Mouse (Mus musculus): ENCODE data around the gene 4930544D05Rik. TPM values are rescaled to one million over a fixed set of nuclear protein-coding genes. Genes with fewer than 3 reads are reported as not detected.

The 4930544D05Rik gene
- polyA plus RNA-seq, 1 experiment from 2014 or later = not detected

DNA sequence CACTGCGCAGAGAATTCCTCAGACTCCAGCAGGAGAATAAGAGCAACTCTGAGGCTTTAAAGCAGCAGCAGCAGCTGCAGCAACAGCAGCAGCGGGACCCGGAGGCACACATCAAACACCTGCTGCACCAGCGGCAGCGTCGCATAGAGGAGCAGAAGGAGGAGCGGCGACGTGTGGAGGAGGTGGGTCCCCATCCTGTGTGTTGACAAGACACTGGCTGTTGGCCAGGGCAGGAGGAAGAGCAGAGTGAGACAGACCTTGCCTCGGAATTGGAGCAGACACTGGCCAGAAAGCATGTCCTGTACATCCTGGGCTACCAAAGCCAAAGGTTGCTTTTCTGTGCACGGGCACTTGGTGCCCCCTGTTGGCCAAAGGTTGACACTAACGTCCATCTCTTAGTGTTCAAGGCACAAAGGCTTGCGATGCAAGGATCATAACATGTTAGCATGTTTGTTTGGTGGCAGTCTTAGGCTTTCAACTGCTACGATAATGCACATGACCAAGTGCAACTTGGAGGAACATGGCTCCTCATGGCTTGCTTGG is 10.6 kb upstream of the 4930544D05Rik start:
- WGBS = 62% methylated on average over 14 of the region's 14 CpGs
- Histone ChIP-seq H3K9me3 (no peaks in the 10 kb centered on the region), H3K4me2 (replicated peaks) (no peak overlapping the region), H3K27me3 (no peaks in the 10 kb centered on the region), H3K36me3 (peaks cover 89% of the 10 kb centered on the region), H3K27ac (no peak overlapping the region), H3K4me3 (no peak overlapping the region), H3K4me1 (no peaks in the 10 kb centered on the region), H3K9ac (no peak overlapping the region)
- ATAC-seq (ENCODE audit: low FRiP score, low read depth) = no peak

GRCm38 (mm10) chr11:70606717-70607116 is 8.9 kb upstream of the 4930544D05Rik start:
- H3K4me2 ChIP-seq (replicated peaks) = 0 out of 2 replicates have a peak overlapping the region, but pooled peaks have one; percentile 4
- H3K27me3 ChIP-seq = no peaks in the 10 kb centered on the region
- H3K9me3 ChIP-seq = no peaks in the 10 kb centered on the region
- H3K4me3 ChIP-seq = no peak overlapping the region
- no peak overlapping the region for H3K9ac ChIP-seq
- peak overlapping the region; percentile 10; the same call in 1 of the 2 replicates for H3K27ac ChIP-seq
- no peaks in the 10 kb centered on the region for H3K4me1 ChIP-seq
- ATAC-seq (ENCODE audit: low FRiP score, low read depth) = no peak
- peaks cover 99% of the 10 kb centered on the region for H3K36me3 ChIP-seq
- 67% methylated on average over 12 of the region's 12 CpGs for WGBS

- Histone ChIP-seq H3K9me3 (no peaks in the 10 kb centered on the region), H3K9ac (no peak overlapping the region), H3K4me2 (replicated peaks) (0 out of 2 replicates have a peak overlapping the region, but pooled peaks have one; percentile 4), H3K36me3 (peaks cover 99% of the 10 kb centered on the region), H3K4me3 (no peak overlapping the region), H3K4me1 (no peaks in the 10 kb centered on the region), H3K27me3 (no peaks in the 10 kb centered on the region), H3K27ac (no peak overlapping the region)
- 91% methylated on average over 9 of the region's 9 CpGs for WGBS
- ATAC-seq (ENCODE audit: low FRiP score, low read depth) = no peak
These were observed 8.0 kb upstream of the 4930544D05Rik start for GRCm38 (mm10) chr11:70607611-70608010.

GRCm38 (mm10) chr11:70608381-70609066 is 7.1 kb upstream of the 4930544D05Rik start:
- Histone ChIP-seq H3K27me3 (no peaks in the 10 kb centered on the region), H3K4me1 (no peaks in the 10 kb centered on the region), H3K4me3 (no peak overlapping the region), H3K36me3 (peaks cover 98% of the 10 kb centered on the region), H3K27ac (no peak overlapping the region), H3K9ac (no peak overlapping the region), H3K4me2 (replicated peaks) (no peak overlapping the region), H3K9me3 (no peaks in the 10 kb centered on the region)
- no peak for ATAC-seq (ENCODE audit: low FRiP score, low read depth)
- WGBS = 90% methylated on average over 26 of the region's 26 CpGs

DNA sequence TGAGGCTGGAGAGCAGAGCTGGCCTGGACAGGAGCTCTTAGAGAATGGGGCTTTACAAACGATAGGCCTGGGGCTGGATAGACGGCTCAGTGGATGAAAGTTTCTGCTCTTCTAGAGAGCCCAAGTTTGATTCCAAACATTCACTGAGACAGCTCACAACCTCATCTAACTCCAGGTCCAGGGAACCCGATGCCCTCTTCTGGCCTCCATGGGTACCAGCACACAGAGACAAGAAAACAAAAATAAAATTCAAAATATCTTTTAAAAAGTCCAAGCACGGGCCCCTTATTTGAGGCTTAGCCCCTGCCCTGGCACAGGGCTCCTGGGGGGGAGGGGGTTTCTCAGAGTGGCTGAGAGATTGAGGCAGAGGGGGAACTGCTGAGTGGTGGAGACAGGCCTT is 4.9 kb upstream of the 4930544D05Rik start:
- Histone ChIP-seq H3K9me3 (no peaks in the 10 kb centered on the region), H3K4me3 (no peak overlapping the region), H3K9ac (no peak overlapping the region), H3K4me2 (replicated peaks) (no peak overlapping the region), H3K4me1 (peaks cover 15% of the 10 kb centered on the region), H3K27me3 (peaks cover 1% of the 10 kb centered on the region), H3K27ac (no peak overlapping the region), H3K36me3 (peaks cover 75% of the 10 kb centered on the region)
- ATAC-seq (ENCODE audit: low FRiP score, low read depth) = no peak
- WGBS = 84% methylated on average over 4 of the region's 4 CpGs

DNA sequence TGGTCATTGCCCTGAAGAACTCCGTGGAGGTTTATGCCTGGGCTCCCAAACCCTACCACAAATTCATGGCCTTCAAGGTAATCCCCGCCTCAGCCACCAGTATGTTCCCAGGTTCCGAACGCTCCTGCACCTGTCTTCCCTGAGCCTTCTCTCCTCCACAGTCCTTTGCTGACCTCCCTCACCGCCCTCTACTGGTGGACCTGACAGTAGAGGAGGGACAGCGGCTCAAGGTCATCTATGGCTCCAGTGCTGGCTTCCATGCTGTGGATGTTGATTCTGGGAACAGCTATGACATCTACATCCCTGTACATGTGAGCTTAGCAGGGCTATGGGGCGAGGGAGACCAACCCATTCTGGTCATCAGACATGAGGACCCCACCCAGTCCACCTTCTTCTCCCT is 3.1 kb upstream of the 4930544D05Rik start:
- Histone ChIP-seq H3K9ac (no peak overlapping the region), H3K4me3 (no peak overlapping the region), H3K9me3 (no peaks in the 10 kb centered on the region), H3K27me3 (peaks cover 8% of the 10 kb centered on the region), H3K27ac (no peak overlapping the region), H3K4me1 (peaks cover 17% of the 10 kb centered on the region), H3K36me3 (peaks cover 58% of the 10 kb centered on the region), H3K4me2 (replicated peaks) (no peak overlapping the region)
- ATAC-seq (ENCODE audit: low FRiP score, low read depth) = no peak
- 84% methylated on average over 7 of the region's 7 CpGs for WGBS

- H3K9ac ChIP-seq = peak overlapping the region; percentile 64
- no peaks in the 10 kb centered on the region for H3K9me3 ChIP-seq
- H3K27me3 ChIP-seq = peaks cover 8% of the 10 kb centered on the region
- no peak overlapping the region for H3K27ac ChIP-seq
- ATAC-seq (ENCODE audit: low FRiP score, low read depth) = peak; percentile 83; the same call in 1 of the 2 replicates
- H3K4me1 ChIP-seq = peaks cover 17% of the 10 kb centered on the region
- 4% methylated on average over 17 of the region's 17 CpGs for WGBS
- peak overlapping the region; percentile 42 for H3K4me3 ChIP-seq
- peak overlapping the region; percentile 70 for H3K4me2 ChIP-seq (replicated peaks)
- H3K36me3 ChIP-seq = peaks cover 32% of the 10 kb centered on the region
These were observed 574 bp upstream of the 4930544D05Rik start for GRCm38 (mm10) chr11:70615074-70615473.

GRCm38 (mm10) chr11:70619101-70619500 is 3.5 kb downstream of the 4930544D05Rik start, which contains the start of gene Chrne:
TSS of gene Chrne (minus strand) at chr11:70619216.
- 25% methylated on average over 1 of the region's 1 CpGs for WGBS
- H3K27ac ChIP-seq = no peak within 1 kb of the TSS
- H3K4me1 ChIP-seq = peaks cover 17% of the 10 kb centered on the region
- H3K36me3 ChIP-seq = no peaks in the 10 kb centered on the region
- no peak within 1 kb of the TSS for H3K9ac ChIP-seq
- no peaks in the 10 kb centered on the region for H3K9me3 ChIP-seq
- no peak within 1 kb of the TSS for H3K4me2 ChIP-seq (replicated peaks)
- ATAC-seq (ENCODE audit: low FRiP score, low read depth) = no peak
- peaks cover 8% of the 10 kb centered on the region for H3K27me3 ChIP-seq
- no peak within 1 kb of the TSS for H3K4me3 ChIP-seq

DNA sequence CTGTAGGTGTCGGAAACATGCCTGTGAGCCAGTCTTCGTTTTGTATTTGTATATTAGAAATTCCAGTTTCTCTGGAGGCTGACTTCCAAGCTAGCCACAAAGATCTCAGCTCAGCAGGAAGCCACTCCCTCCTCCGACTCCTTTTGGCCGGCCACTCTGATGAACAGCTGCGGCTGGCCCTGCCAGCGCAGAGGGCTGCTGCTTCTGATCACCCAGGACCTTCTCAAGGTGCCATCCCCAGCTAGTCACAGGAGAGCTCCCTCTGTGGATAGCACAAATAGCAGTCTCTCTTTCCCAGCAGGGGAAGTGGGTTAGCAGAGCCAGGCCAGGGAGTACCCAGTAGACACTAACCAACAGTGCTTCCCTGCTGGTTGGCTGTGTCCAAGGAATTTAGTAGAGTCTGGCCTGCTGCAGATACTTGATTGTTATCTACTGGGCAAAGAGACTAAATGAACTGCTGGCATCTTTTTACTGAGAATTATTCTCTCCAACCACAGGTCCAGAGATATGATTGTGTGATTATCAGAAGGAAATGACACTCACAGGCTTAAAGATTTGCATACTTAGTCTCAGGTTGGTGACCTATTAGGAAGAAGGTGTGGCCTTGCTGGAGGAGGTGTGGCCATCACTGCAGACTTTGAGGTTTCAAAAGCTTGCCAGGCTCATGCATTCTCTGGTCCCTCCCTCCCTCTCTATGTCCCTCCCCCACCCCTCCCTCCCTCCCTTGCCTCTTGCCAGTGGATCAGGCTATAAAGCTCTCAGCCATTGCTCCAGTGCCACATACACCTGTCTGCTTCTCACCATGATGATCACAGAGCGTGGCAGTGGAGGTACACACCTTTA is 6.5 kb downstream of the 4930544D05Rik start:
- 39% methylated on average over 7 of the region's 7 CpGs for WGBS
- Histone ChIP-seq H3K9ac (no peak overlapping the region), H3K36me3 (no peaks in the 10 kb centered on the region), H3K27ac (no peak overlapping the region), H3K4me2 (replicated peaks) (no peak overlapping the region), H3K4me3 (no peak overlapping the region), H3K4me1 (no peaks in the 10 kb centered on the region), H3K27me3 (no peaks in the 10 kb centered on the region), H3K9me3 (no peaks in the 10 kb centered on the region)
- ATAC-seq (ENCODE audit: low FRiP score, low read depth) = no peak

- 79% methylated on average over 10 of the region's 10 CpGs for WGBS
- no peak overlapping the region; the same call in 1 of the 2 replicates for H3K27ac ChIP-seq
- no peak overlapping the region for H3K4me2 ChIP-seq (replicated peaks)
- H3K36me3 ChIP-seq = no peaks in the 10 kb centered on the region
- H3K9ac ChIP-seq = no peak overlapping the region
- H3K27me3 ChIP-seq = no peaks in the 10 kb centered on the region
- no peak for ATAC-seq (ENCODE audit: low FRiP score, low read depth)
- H3K9me3 ChIP-seq = no peaks in the 10 kb centered on the region
- no peak overlapping the region for H3K4me3 ChIP-seq
- H3K4me1 ChIP-seq = no peaks in the 10 kb centered on the region
These were observed 7.5 kb downstream of the 4930544D05Rik start for GRCm38 (mm10) chr11:70623053-70623742.

DNA sequence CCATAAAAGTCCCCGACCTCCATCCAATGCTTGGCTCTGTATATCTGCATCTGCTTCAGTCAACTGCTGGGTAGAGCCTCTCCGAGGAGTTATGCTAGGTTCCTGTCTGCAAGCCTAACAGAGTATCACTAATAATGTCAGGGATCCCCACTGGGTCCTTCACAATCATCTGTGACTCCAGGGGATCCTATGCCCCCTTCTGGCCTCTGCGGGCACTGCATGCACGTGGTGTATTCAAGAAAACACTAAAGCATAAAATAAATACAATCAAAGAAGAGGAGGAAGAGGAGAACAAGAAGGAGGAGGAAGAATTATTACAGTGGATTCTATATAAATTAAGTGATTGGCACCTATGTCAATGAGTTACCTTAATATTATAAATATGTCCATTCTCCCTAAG is 9.8 kb downstream of the 4930544D05Rik start:
- Histone ChIP-seq H3K4me2 (replicated peaks) (no peak overlapping the region), H3K4me3 (no peak overlapping the region), H3K27me3 (no peaks in the 10 kb centered on the region), H3K27ac (no peak overlapping the region), H3K4me1 (no peaks in the 10 kb centered on the region), H3K9me3 (no peaks in the 10 kb centered on the region), H3K36me3 (no peaks in the 10 kb centered on the region), H3K9ac (no peak overlapping the region)
- 50% methylated on average over 4 of the region's 4 CpGs for WGBS
- ATAC-seq (ENCODE audit: low FRiP score, low read depth) = no peak

GRCm38 (mm10) chr11:70626877-70627276 is 11.2 kb downstream of the 4930544D05Rik start:
- Histone ChIP-seq H3K4me2 (replicated peaks) (no peak overlapping the region), H3K27me3 (no peaks in the 10 kb centered on the region), H3K4me3 (no peak overlapping the region), H3K9ac (no peak overlapping the region), H3K36me3 (no peaks in the 10 kb centered on the region), H3K27ac (no peak overlapping the region), H3K9me3 (no peaks in the 10 kb centered on the region), H3K4me1 (no peaks in the 10 kb centered on the region)
- ATAC-seq (ENCODE audit: low FRiP score, low read depth) = no peak
- WGBS = 74% methylated on average over 4 of the region's 4 CpGs
